Mouse (Mus musculus): ENCODE measurements around the gene Kl. TPM values are rescaled to one million over a fixed set of nuclear protein-coding genes. Genes with fewer than 3 reads are reported as not detected.

Kl gene
- total RNA-seq, 2 experiments from 2014 or later: 0.32 to 0.51 TPM

- DNase-seq: no peak
- intact Hi-C loops (cut with DNase I): no loop called here
Observed at GRCm38 (mm10) chr5:150959861-150960260, 7.5 kb downstream of the Kl start.

- intact Hi-C loops (cut with DNase I): no loop called here
- no peak for DNase-seq
Observed at GRCm38 (mm10) chr5:150961615-150962014, 9.2 kb downstream of the Kl start.

GRCm38 (mm10) chr5:150962756-150963155 is 10.3 kb downstream of the Kl start:
- intact Hi-C loops (cut with DNase I): no loop called here
- DNase-seq: no peak

- DNase-seq: no peak
- intact Hi-C loops (cut with DNase I): no loop called here
Observed at GRCm38 (mm10) chr5:150967925-150968324, 15.5 kb downstream of the Kl start.

GRCm38 (mm10) chr5:150970551-150970950 is 18.1 kb downstream of the Kl start:
- DNase-seq: no peak
- intact Hi-C loops (cut with DNase I): no loop called here

GRCm38 (mm10) chr5:150971126-150971525 is 18.7 kb downstream of the Kl start:
- intact Hi-C loops (cut with DNase I): no loop called here
- no peak for DNase-seq

GRCm38 (mm10) chr5:150974226-150974625 is 21.8 kb downstream of the Kl start:
- intact Hi-C loops (cut with DNase I): no loop called here
- DNase-seq: no peak

GRCm38 (mm10) chr5:150977383-150977958 is 25.1 kb downstream of the Kl start:
- DNase-seq: no peak
- intact Hi-C loops (cut with DNase I): no loop called here

- intact Hi-C loops (cut with DNase I): no loop called here
- DNase-seq: peak; percentile 25 to 58
Observed at GRCm38 (mm10) chr5:150979341-150980136, 27.1 kb downstream of the Kl start.

GRCm38 (mm10) chr5:150982082-150982481 is 29.7 kb downstream of the Kl start:
- intact Hi-C loops (cut with DNase I): no loop called here
- DNase-seq: no peak

GRCm38 (mm10) chr5:150994096-150994495 is 41.7 kb downstream of the Kl start:
- no peak for DNase-seq
- intact Hi-C loops (cut with DNase I): no loop called here

- DNase-seq: no peak
- intact Hi-C loops (cut with DNase I): no loop called here
Observed at GRCm38 (mm10) chr5:150996586-150996985, 44.2 kb downstream of the Kl start.

- intact Hi-C loops (cut with DNase I): no loop called here
Observed at GRCm38 (mm10) chr5:151001111-151001510, 48.7 kb downstream of the Kl start.

GRCm38 (mm10) chr5:151002051-151002450 is 49.6 kb downstream of the Kl start:
- intact Hi-C loops (cut with DNase I): no loop called here
- DNase-seq: no peak

More at GRCm38 (mm10) chr5:151001111-151001510, 48.7 kb downstream of the Kl start:
- no peak for DNase-seq

GRCm38 (mm10) chr5:151004216-151004755 is 51.9 kb downstream of the Kl start:
- intact Hi-C loops (cut with DNase I): no loop called here
- DNase-seq: no peak

- DNase-seq: no peak
- intact Hi-C loops (cut with DNase I): no loop called here
Observed at GRCm38 (mm10) chr5:151018450-151018849, 66.0 kb downstream of the Kl start.

GRCm38 (mm10) chr5:151018959-151019358 is 66.6 kb downstream of the Kl start:
- intact Hi-C loops (cut with DNase I): no loop called here
- DNase-seq: no peak

GRCm38 (mm10) chr5:151020031-151020820 is 67.8 kb downstream of the Kl start:
- DNase-seq: no peak
- intact Hi-C loops (cut with DNase I): no loop called here

GRCm38 (mm10) chr5:151020831-151021230 is 68.4 kb downstream of the Kl start:
- intact Hi-C loops (cut with DNase I): no loop called here
- DNase-seq: no peak

GRCm38 (mm10) chr5:151022026-151022425 is 69.6 kb downstream of the Kl start:
- intact Hi-C loops (cut with DNase I): no loop called here

GRCm38 (mm10) chr5:151022939-151023338 is 70.5 kb downstream of the Kl start:
- intact Hi-C loops (cut with DNase I): no loop called here
- DNase-seq: no peak

More at GRCm38 (mm10) chr5:151022026-151022425, 69.6 kb downstream of the Kl start:
- peak in 1 of 2 experiments; percentile 10 for DNase-seq
